Mouse (Mus musculus): Measurements from ENCODE around the gene Auts2. TPM values are rescaled to one million over a fixed set of nuclear protein-coding genes. Genes with fewer than 3 reads are reported as not detected.

Auts2 gene
- polyA plus RNA-seq, 1 experiment from 2014 or later, result 1.8 TPM

GRCm38 (mm10) chr5:131819251-131819691 lies 723.9 kb downstream of the Auts2 start:
- no peaks in the 10 kb centered on the region for H3K27me3 ChIP-seq (ENCODE audit: control insufficient read depth, insufficient read depth, low read depth, low read length)
- 82% methylated on average over 15 of the region's 15 CpGs for WGBS (ENCODE audit: insufficient replicate concordance)
- no peak overlapping the region for H3K27ac ChIP-seq (ENCODE audit: low read length)
- no peaks in the 10 kb centered on the region for H3K9me3 ChIP-seq (replicated peaks; ENCODE audit: control insufficient read depth, low read length)
- no peak overlapping the region for H3K4me2 ChIP-seq (ENCODE audit: low read depth, low read length)
- H3K4me1 ChIP-seq (ENCODE audit: control insufficient read depth, low read depth, low read length), result peaks cover 5% of the 10 kb centered on the region; the same call in 1 of the 2 replicates
- no peak for ATAC-seq (ENCODE audit: low read depth)
- no peaks in the 10 kb centered on the region for H3K36me3 ChIP-seq (ENCODE audit: control insufficient read depth, insufficient read depth)
- H3K4me3 ChIP-seq (ENCODE audit: low read depth, low read length), result no peak overlapping the region
- no peak overlapping the region for H3K9ac ChIP-seq (ENCODE audit: low read depth, low read length)

DNA sequence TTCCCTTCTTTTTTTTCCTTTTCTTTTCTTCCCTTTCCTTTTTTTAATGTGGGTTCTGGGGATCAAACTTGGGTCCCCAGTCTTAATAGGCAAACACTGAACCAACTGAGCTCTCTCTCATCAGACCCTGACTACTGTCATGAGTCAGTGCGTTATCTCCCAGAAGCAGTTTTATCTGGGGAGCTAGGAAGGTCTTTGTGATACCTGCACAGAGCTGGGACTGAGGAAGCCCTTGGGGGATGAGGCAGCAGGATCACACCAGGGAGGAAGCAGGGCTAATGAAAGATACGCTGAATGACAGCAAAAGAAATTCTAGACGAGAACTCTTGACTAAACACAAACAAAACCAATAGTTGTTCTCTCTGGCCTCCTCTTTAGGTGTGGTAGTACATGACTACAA lies 727.6 kb downstream of the Auts2 start:
- peaks cover 9% of the 10 kb centered on the region for H3K4me1 ChIP-seq (ENCODE audit: control insufficient read depth, low read depth, low read length)
- H3K4me2 ChIP-seq (ENCODE audit: low read depth, low read length), result no peak overlapping the region
- no peak overlapping the region for H3K27ac ChIP-seq (ENCODE audit: low read length)
- H3K9me3 ChIP-seq (replicated peaks; ENCODE audit: control insufficient read depth, low read length), result no peaks in the 10 kb centered on the region
- no peak overlapping the region for H3K9ac ChIP-seq (ENCODE audit: low read depth, low read length)
- no peaks in the 10 kb centered on the region for H3K27me3 ChIP-seq (ENCODE audit: control insufficient read depth, insufficient read depth, low read depth, low read length)
- no peak overlapping the region for H3K4me3 ChIP-seq (ENCODE audit: low read depth, low read length)
- WGBS (ENCODE audit: insufficient replicate concordance), result 21% methylated on average over 3 of the region's 3 CpGs
- H3K36me3 ChIP-seq (ENCODE audit: control insufficient read depth, insufficient read depth), result no peaks in the 10 kb centered on the region
- no peak for ATAC-seq (ENCODE audit: low read depth)

- H3K4me1 ChIP-seq (ENCODE audit: control insufficient read depth, low read depth, low read length), result peaks cover 9% of the 10 kb centered on the region
- no peaks in the 10 kb centered on the region for H3K27me3 ChIP-seq (ENCODE audit: control insufficient read depth, insufficient read depth, low read depth, low read length)
- no peaks in the 10 kb centered on the region for H3K9me3 ChIP-seq (replicated peaks; ENCODE audit: control insufficient read depth, low read length)
- H3K9ac ChIP-seq (ENCODE audit: low read depth, low read length), result no peak overlapping the region
- 22% methylated on average over 9 of the region's 9 CpGs for WGBS (ENCODE audit: insufficient replicate concordance)
- no peaks in the 10 kb centered on the region for H3K36me3 ChIP-seq (ENCODE audit: control insufficient read depth, insufficient read depth)
- H3K4me3 ChIP-seq (ENCODE audit: low read depth, low read length), result no peak overlapping the region
- ATAC-seq (ENCODE audit: low read depth), result peak; percentile 69
- no peak overlapping the region; the same call in 1 of the 2 replicates for H3K27ac ChIP-seq (ENCODE audit: low read length)
- no peak overlapping the region for H3K4me2 ChIP-seq (ENCODE audit: low read depth, low read length)
Observed at GRCm38 (mm10) chr5:131814503-131815003, 728.6 kb downstream of the Auts2 start.

DNA sequence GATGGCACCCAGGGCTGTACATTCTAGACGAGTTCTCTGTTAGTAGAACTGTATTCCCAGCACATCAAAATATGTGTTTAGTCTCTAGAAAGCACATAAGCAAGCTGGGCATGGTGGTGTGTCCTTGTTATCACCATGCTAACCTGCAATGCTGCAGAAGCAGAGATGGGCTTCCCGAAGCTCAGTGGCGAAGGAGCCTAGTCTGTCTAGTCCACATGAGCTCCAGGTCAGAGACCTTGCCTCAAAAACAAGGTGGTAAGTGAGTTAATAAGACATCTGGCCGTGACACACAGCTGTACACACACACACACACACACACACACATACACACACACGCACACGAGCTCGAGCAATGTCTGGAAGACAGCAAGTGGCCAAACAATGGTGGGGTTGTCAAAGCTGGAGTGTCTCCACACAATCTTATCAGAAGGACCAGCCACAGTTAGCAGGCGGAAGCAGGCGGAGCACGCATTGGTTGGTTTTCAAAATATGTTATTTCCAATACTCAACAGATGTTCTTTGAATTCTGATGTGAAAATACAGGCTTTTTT lies 729.1 kb downstream of the Auts2 start:
- Histone ChIP-seq H3K4me2 (ENCODE audit: low read depth, low read length) (no peak overlapping the region), H3K4me1 (ENCODE audit: control insufficient read depth, low read depth, low read length) (peaks cover 9% of the 10 kb centered on the region), H3K9ac (ENCODE audit: low read depth, low read length) (no peak overlapping the region), H3K27me3 (ENCODE audit: control insufficient read depth, insufficient read depth, low read depth, low read length) (no peaks in the 10 kb centered on the region), H3K36me3 (ENCODE audit: control insufficient read depth, insufficient read depth) (no peaks in the 10 kb centered on the region), H3K9me3 (replicated peaks; ENCODE audit: control insufficient read depth, low read length) (no peaks in the 10 kb centered on the region), H3K4me3 (ENCODE audit: low read depth, low read length) (no peak overlapping the region), H3K27ac (ENCODE audit: low read length) (0 out of 2 replicates have a peak overlapping the region, but pooled peaks have one; percentile 7)
- ATAC-seq (ENCODE audit: low read depth), result peak; percentile 77
- WGBS (ENCODE audit: insufficient replicate concordance), result 20% methylated on average over 10 of the region's 10 CpGs

DNA sequence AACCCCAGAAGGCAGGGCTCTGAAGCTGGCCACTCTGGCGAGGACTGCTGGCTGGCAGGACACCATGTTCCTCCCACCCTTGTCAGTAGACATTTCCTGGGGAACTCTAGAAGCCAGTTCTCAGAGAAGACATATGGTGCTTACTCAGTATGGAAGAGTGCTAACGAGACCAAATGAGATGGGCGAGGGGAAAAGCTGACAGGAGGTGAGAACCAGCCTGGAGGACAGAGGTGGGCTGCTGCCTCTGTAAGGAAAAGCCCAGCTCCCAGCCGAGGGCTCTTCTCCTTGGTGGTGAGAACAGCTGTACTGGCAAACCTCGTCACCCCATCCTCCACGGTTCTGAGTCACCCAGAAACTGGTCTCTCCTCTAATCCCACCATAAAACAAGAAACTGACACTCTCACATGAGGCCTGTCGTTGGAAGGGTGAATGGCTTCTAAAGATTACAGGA lies 729.8 kb downstream of the Auts2 start:
- H3K9ac ChIP-seq (ENCODE audit: low read depth, low read length), result no peak overlapping the region
- H3K27ac ChIP-seq (ENCODE audit: low read length), result no peak overlapping the region
- no peaks in the 10 kb centered on the region for H3K27me3 ChIP-seq (ENCODE audit: control insufficient read depth, insufficient read depth, low read depth, low read length)
- no peaks in the 10 kb centered on the region for H3K9me3 ChIP-seq (replicated peaks; ENCODE audit: control insufficient read depth, low read length)
- 45% methylated on average over 7 of the region's 7 CpGs for WGBS (ENCODE audit: insufficient replicate concordance)
- H3K4me3 ChIP-seq (ENCODE audit: low read depth, low read length), result no peak overlapping the region
- H3K4me1 ChIP-seq (ENCODE audit: control insufficient read depth, low read depth, low read length), result peaks cover 9% of the 10 kb centered on the region
- ATAC-seq (ENCODE audit: low read depth), result no peak
- no peak overlapping the region for H3K4me2 ChIP-seq (ENCODE audit: low read depth, low read length)
- no peaks in the 10 kb centered on the region for H3K36me3 ChIP-seq (ENCODE audit: control insufficient read depth, insufficient read depth)

- no peak overlapping the region for H3K4me3 ChIP-seq (ENCODE audit: low read depth, low read length)
- ATAC-seq (ENCODE audit: low read depth), result no peak
Observed at GRCm38 (mm10) chr5:131812483-131813063, 730.6 kb downstream of the Auts2 start.

GRCm38 (mm10) chr5:131806350-131806749 lies 736.8 kb downstream of the Auts2 start:
- no peaks in the 10 kb centered on the region for H3K9me3 ChIP-seq (replicated peaks; ENCODE audit: control insufficient read depth, low read length)
- ATAC-seq (ENCODE audit: low read depth), result no peak
- WGBS (ENCODE audit: insufficient replicate concordance), result 61% methylated on average over 2 of the region's 2 CpGs

More at GRCm38 (mm10) chr5:131812483-131813063, 730.6 kb downstream of the Auts2 start:
- Histone ChIP-seq H3K9ac (ENCODE audit: low read depth, low read length) (no peak overlapping the region), H3K4me2 (ENCODE audit: low read depth, low read length) (no peak overlapping the region), H3K9me3 (replicated peaks; ENCODE audit: control insufficient read depth, low read length) (no peaks in the 10 kb centered on the region), H3K4me1 (ENCODE audit: control insufficient read depth, low read depth, low read length) (peaks cover 9% of the 10 kb centered on the region), H3K27ac (ENCODE audit: low read length) (no peak overlapping the region), H3K27me3 (ENCODE audit: control insufficient read depth, insufficient read depth, low read depth, low read length) (no peaks in the 10 kb centered on the region), H3K36me3 (ENCODE audit: control insufficient read depth, insufficient read depth) (no peaks in the 10 kb centered on the region)
- 74% methylated on average over 10 of the region's 10 CpGs for WGBS (ENCODE audit: insufficient replicate concordance)

DNA sequence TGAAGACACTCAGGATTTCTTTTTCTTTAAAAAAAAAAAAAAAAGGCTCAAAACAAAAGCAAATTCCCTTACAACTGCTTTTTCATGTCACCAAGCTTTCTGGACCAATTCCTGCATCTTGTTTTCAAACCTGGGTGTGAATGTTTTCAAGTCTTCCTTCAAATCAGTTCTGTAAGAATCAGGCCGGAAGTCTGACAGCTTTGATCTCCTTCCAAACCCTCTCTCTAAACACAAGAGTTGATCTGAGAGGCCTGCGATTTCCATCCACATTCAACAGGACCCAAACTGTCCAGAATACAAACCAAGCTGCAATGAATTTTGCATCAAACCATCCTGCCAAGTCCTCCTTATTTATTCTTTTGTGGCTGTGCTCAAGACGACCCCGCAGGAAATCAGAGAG lies 737.9 kb downstream of the Auts2 start:
- Histone ChIP-seq H3K9me3 (replicated peaks; ENCODE audit: control insufficient read depth, low read length) (no peaks in the 10 kb centered on the region), H3K4me1 (ENCODE audit: control insufficient read depth, low read depth, low read length) (no peaks in the 10 kb centered on the region), H3K36me3 (ENCODE audit: control insufficient read depth, insufficient read depth) (no peaks in the 10 kb centered on the region), H3K9ac (ENCODE audit: low read depth, low read length) (no peak overlapping the region), H3K4me3 (ENCODE audit: low read depth, low read length) (no peak overlapping the region), H3K27ac (ENCODE audit: low read length) (no peak overlapping the region), H3K27me3 (ENCODE audit: control insufficient read depth, insufficient read depth, low read depth, low read length) (no peaks in the 10 kb centered on the region), H3K4me2 (ENCODE audit: low read depth, low read length) (no peak overlapping the region)
- 57% methylated on average over 4 of the region's 4 CpGs for WGBS (ENCODE audit: insufficient replicate concordance)
- no peak for ATAC-seq (ENCODE audit: low read depth)

More at GRCm38 (mm10) chr5:131806350-131806749, 736.8 kb downstream of the Auts2 start:
- H3K4me3 ChIP-seq (ENCODE audit: low read depth, low read length), result no peak overlapping the region
- no peak overlapping the region for H3K4me2 ChIP-seq (ENCODE audit: low read depth, low read length)
- no peak overlapping the region for H3K9ac ChIP-seq (ENCODE audit: low read depth, low read length)
- no peak overlapping the region for H3K27ac ChIP-seq (ENCODE audit: low read length)
- no peaks in the 10 kb centered on the region for H3K36me3 ChIP-seq (ENCODE audit: control insufficient read depth, insufficient read depth)
- H3K27me3 ChIP-seq (ENCODE audit: control insufficient read depth, insufficient read depth, low read depth, low read length), result no peaks in the 10 kb centered on the region
- H3K4me1 ChIP-seq (ENCODE audit: control insufficient read depth, low read depth, low read length), result no peaks in the 10 kb centered on the region

- Histone ChIP-seq H3K9me3 (replicated peaks; ENCODE audit: control insufficient read depth, low read length) (no peaks in the 10 kb centered on the region), H3K4me1 (ENCODE audit: control insufficient read depth, low read depth, low read length) (no peaks in the 10 kb centered on the region), H3K9ac (ENCODE audit: low read depth, low read length) (no peak overlapping the region), H3K4me2 (ENCODE audit: low read depth, low read length) (no peak overlapping the region), H3K4me3 (ENCODE audit: low read depth, low read length) (no peak overlapping the region), H3K36me3 (ENCODE audit: control insufficient read depth, insufficient read depth) (no peaks in the 10 kb centered on the region), H3K27ac (ENCODE audit: low read length) (no peak overlapping the region), H3K27me3 (ENCODE audit: control insufficient read depth, insufficient read depth, low read depth, low read length) (no peaks in the 10 kb centered on the region)
- no peak for ATAC-seq (ENCODE audit: low read depth)
- WGBS (ENCODE audit: insufficient replicate concordance), result 64% methylated on average over 10 of the region's 10 CpGs
Observed at GRCm38 (mm10) chr5:131803609-131804008, 739.5 kb downstream of the Auts2 start.
